Mouse (Mus musculus) kidney, adult 2 months (tissue): ENCODE measurements around the gene Klk1b9.

ENCODE experiments used
- CTCF ChIP-seq: fragments of 200-500 bp; conservative IDR thresholded peaks from 2 replicates; pipeline ENCODE4 v1.5.1; 2011; ENCODE audit warnings: low read depth, mild to moderate bottlenecking, control low read depth, low read length, moderate library complexity, mixed read lengths; ENCODE audit not compliant: insufficient read depth, insufficient read length
- POLR2A ChIP-seq: fragments of 200-500 bp; IDR thresholded peaks from one replicate; pipeline ENCODE4 v1.6.1; 2011; ENCODE audit warnings: low read depth, low read length, control low read depth

GRCm38 (mm10) chr7:43950364-43950763, 25.5 kb upstream of the Klk1b9 start, which contains the start of gene Klk1b8:
- TF ChIP-seq POLR2A: no peak
- no peak for TF ChIP-seq CTCF
